Mouse (Mus musculus) layer of hippocampus, adult 11-12 months (tissue): ENCODE results near the gene Nog.

ENCODE experiments used
- DNase-seq: peaks from one replicate; pipeline ENCODE4 v3.0.0; 2022; ENCODE audit warnings: low spot score

Nog gene

GRCm38 (mm10) chr11:89302056-89302815 is at the start of gene Nog:
Nog (minus strand) TSS chr11:89302332.
- DNase-seq: peak; percentile 52

GRCm38 (mm10) chr11:89340238-89340637 is 38.1 kb upstream of the Nog start:
- DNase-seq: no peak

GRCm38 (mm10) chr11:89339783-89340182 is 37.7 kb upstream of the Nog start:
- DNase-seq: no peak

GRCm38 (mm10) chr11:89337910-89338309 is 35.8 kb upstream of the Nog start:
- DNase-seq: no peak

GRCm38 (mm10) chr11:89327089-89327881 is 25.2 kb upstream of the Nog start:
- no peak for DNase-seq

GRCm38 (mm10) chr11:89321775-89322174 is 19.6 kb upstream of the Nog start:
- DNase-seq: no peak

- DNase-seq: no peak
Observed at GRCm38 (mm10) chr11:89319675-89320074, 17.5 kb upstream of the Nog start.

GRCm38 (mm10) chr11:89318324-89318723 is 16.2 kb upstream of the Nog start:
- DNase-seq: no peak

- no peak for DNase-seq
Observed at GRCm38 (mm10) chr11:89317757-89318156, 15.6 kb upstream of the Nog start.

GRCm38 (mm10) chr11:89314374-89314773 is 12.2 kb upstream of the Nog start:
- no peak for DNase-seq

GRCm38 (mm10) chr11:89312378-89312777 is 10.2 kb upstream of the Nog start:
- no peak for DNase-seq

GRCm38 (mm10) chr11:89310217-89310616 is 8.1 kb upstream of the Nog start:
- DNase-seq: no peak

GRCm38 (mm10) chr11:89303421-89303820 is 1.3 kb upstream of the Nog start:
- DNase-seq: peak; percentile 85

- peak; percentile 68 for DNase-seq
Observed at GRCm38 (mm10) chr11:89302816-89303180, 666 bp upstream of the Nog start.

GRCm38 (mm10) chr11:89301331-89302055 is 639 bp downstream of the Nog start:
- DNase-seq: peak; percentile 4

GRCm38 (mm10) chr11:89299784-89300775 is 2.1 kb downstream of the Nog start:
- no peak for DNase-seq

- peak; percentile 4 for DNase-seq
Observed at GRCm38 (mm10) chr11:89299116-89299783, 2.9 kb downstream of the Nog start.

- peak; percentile 7 for DNase-seq
Observed at GRCm38 (mm10) chr11:89298285-89299010, 3.7 kb downstream of the Nog start.

- DNase-seq: no peak
Observed at GRCm38 (mm10) chr11:89297521-89297920, 4.6 kb downstream of the Nog start.

GRCm38 (mm10) chr11:89269809-89270361 is 32.2 kb downstream of the Nog start:
- DNase-seq: no peak
